Mouse (Mus musculus): ENCODE results near the gene Gatad2b. TPM values are rescaled to one million over a fixed set of nuclear protein-coding genes. Genes with fewer than 3 reads are reported as not detected.
A peak's percentile ranks its signal among the peaks of the same experiment; 100 is the strongest.
"Not testable (repeated sequence)": the region's sequence is repeated elsewhere in the genome, so short reads cannot be mapped to it uniquely, and the experiment has no call there.

Gene Gatad2b
- total RNA-seq, 2 experiments from 2014 or later = 58.3 to 59.4 TPM

- DNase-seq (ENCODE audit: low spot score) = no peak
Observed at GRCm38 (mm10) chr3:90294651-90295050, 1.7 kb downstream of the Gatad2b start.

DNA sequence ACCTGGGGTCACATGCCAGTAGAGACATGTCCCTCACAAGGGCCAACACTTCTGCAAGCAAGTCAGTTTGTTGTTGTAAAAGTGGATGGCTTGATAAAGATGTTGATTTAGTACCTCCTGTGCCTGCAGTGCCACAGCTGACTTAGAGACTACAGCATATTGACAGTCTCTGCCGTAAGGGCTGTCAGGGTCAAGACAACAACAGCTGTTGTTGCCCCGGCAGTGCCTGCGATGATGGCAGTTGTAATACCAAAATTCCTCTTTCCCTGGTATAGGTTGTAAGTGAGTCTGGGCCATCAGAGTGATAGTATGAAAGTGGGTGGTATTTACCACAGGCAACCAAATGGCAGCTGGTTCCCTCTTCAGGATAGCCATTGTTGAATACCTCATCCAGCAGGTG is 12.8 kb downstream of the Gatad2b start:
- DNase-seq (ENCODE audit: low spot score) = no peak

DNA sequence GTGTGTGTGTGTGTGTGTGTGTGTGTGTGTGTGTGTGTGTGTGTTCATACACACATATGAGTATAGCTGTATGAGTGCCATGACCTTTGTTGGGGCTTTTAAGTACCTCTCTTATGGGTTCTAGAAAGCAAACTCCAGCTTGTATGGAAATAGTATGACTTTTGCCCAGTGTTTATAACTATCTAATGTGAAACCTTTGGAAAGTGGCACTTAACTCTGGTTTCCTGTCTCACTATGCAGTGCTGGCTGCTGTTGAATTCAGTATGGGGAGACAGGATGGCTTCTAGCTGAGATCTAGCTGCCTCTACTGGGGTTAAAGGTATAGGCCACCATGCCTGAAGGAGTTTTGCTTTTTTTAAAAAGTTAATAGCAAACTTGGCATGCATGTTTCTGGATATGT is 16.6 kb downstream of the Gatad2b start:
- DNase-seq (ENCODE audit: low spot score) = no peak

- no peak for DNase-seq (ENCODE audit: low spot score)
Observed at GRCm38 (mm10) chr3:90313367-90313766, 20.4 kb downstream of the Gatad2b start.

GRCm38 (mm10) chr3:90314241-90314640 is 21.3 kb downstream of the Gatad2b start:
- no peak for DNase-seq (ENCODE audit: low spot score)

GRCm38 (mm10) chr3:90322289-90322688 is 29.3 kb downstream of the Gatad2b start:
- DNase-seq (ENCODE audit: low spot score) = no peak

DNA sequence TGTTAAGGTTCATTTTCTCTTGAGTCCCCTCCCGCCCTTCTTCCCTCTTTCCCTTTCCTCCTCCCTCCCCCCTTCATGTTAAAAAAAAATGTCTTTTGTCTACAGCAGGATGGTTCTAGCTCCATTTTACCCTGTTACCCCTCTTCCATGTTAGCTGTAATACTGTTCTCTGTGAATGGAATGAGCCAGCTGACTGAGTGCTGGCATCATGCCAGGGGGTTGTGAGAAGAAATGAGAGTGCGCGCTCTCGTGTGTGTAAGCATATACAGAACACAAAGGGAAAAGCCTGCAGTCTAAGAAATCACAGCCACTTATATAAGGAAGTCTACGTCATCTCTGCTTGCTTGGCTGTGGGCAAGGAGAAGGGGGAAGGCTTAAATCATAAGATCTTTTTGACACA is 30.1 kb downstream of the Gatad2b start:
- DNase-seq (ENCODE audit: low spot score) = peak; percentile 52

DNA sequence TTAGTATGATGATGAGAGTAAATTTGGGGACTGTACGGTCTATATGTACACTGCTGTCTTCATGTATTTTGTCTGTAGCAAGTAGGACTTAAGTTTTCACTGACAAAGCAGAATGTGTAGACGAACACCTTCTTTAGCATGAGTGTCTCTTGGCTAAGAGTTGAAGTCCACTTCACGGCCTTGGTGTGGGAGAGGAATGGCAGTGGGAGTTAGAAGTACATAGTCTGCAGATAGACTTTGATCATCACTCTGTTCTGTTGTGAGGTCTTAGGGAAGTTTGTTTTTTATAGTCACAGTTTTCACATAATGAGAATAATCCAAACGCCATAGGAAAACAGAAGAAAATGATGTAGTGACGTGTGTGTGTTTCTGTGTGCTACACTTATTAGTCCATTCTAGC is 39.5 kb downstream of the Gatad2b start:
- no peak for DNase-seq (ENCODE audit: low spot score)

GRCm38 (mm10) chr3:90335517-90335916 is 42.5 kb downstream of the Gatad2b start:
- DNase-seq (ENCODE audit: low spot score) = no peak

DNA sequence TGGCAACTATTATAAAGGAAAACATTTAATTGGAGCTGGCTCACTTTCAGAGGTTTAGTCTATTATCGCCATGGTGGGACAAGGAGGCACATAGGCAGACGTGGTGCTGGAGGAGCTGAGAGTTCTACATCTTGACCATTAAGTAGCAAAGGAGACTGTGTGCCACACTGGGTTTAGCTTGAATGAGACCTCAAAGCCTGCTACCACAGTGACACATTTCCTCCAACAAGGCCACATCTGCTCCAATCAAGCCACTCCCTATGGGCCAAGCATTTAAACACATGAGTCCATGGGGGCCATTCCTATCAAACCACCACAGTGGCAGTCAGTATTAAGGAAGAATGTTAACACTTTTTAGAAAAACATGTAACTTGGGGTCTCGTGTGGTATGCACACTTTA is 45.2 kb downstream of the Gatad2b start:
- no peak for DNase-seq (ENCODE audit: low spot score)

- no peak for DNase-seq (ENCODE audit: low spot score)
Observed at GRCm38 (mm10) chr3:90340177-90340576, 47.2 kb downstream of the Gatad2b start.

GRCm38 (mm10) chr3:90342853-90343252 is 49.9 kb downstream of the Gatad2b start:
- not testable (repeated sequence) for DNase-seq (ENCODE audit: low spot score)

- DNase-seq (ENCODE audit: low spot score) = no peak
Observed at GRCm38 (mm10) chr3:90347847-90348246, 54.9 kb downstream of the Gatad2b start.

DNA sequence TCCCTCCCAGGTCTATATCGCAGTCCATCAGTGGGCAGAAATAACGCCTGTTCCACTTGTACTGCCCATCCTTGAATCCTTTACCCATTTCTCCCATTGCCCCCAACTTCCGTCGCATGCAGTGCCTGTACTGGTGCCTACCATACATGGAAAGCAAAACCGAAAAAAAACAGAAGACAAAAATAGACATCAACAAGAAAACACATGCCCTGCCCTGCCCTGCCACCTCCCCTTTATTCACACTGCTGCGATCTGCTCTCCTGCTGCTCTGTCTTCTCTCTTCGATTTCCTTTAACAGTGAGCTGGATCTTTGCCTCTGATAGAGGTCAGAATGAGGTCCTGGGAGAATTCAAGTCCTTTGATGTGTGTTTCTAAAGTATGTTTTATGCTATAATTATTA is 65.0 kb downstream of the Gatad2b start:
- DNase-seq (ENCODE audit: low spot score) = no peak

DNA sequence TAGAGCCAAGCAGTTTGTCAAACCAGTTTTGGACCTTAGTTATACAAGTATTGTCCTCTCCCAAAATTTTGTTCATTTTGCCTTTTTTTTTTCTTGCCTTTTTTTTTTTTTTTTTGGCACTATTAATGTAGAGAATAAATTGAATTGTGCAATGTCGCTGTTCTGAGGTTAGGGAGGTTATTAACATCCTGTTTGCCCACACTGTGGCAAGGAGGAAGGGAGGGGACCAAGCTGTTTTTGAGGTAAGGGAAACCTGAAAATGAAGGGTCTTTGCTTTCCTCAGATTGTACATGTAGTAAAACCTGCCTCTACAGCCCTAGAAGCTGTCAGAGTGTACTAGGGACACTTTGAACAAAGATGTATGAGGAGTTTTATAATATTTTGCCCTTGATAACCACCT is 66.3 kb downstream of the Gatad2b start:
- no peak for DNase-seq (ENCODE audit: low spot score)

GRCm38 (mm10) chr3:90361476-90361875 is 68.5 kb downstream of the Gatad2b start:
- DNase-seq (ENCODE audit: low spot score) = no peak

- no peak for DNase-seq (ENCODE audit: low spot score)
Observed at GRCm38 (mm10) chr3:90362346-90362745, 69.4 kb downstream of the Gatad2b start.

DNA sequence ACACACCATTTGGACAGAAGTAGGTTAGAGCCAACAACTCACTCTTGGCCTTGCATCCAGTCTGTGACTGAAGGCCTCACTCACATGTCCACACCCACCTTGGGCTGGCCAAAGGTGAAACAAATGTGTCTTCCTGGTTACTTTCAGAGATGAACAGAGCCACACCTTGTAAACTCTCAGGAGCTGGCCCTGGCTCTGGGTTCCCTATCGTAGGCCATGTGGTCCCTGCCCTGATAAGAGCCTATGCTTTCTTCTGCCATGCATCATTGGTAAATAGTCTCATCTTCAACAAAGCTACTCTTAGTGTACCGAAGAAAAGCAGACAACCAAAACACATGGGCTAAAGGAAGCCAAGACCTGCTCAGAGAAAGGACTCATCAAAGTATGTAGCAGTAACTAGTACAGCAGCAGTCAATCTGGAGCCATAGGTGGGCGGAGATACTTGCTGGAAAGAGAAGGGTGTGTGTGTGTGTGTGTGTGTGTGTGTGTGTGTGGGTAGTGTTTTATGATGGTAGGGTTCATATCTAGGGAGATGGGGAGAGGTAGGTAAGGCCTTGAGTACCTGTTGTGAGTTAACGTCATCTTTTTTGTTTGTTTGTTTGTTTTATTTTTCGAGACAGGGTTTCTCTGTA is 74.1 kb downstream of the Gatad2b start:
- DNase-seq (ENCODE audit: low spot score) = no peak

DNA sequence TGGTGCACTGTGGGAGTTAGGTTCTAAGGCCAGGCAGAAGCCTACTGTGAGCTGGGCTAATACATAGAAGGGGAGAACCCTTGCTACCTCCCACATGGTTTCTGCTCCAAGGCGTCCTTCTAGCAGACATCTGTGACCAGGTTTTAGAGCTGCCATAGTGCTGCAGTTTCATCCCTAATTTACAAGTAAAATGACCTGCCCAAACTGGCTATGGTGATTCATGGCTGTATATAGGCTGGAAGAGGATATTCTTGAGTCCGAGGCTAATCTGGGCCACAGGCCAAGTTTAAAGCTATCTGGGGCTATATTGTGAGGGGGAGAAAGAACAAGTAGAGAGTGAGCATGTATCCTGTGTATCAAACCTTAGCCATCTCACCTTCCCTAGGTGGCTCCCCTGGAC is 76.1 kb downstream of the Gatad2b start:
- DNase-seq (ENCODE audit: low spot score) = no peak

- no peak for DNase-seq (ENCODE audit: low spot score)
Observed at GRCm38 (mm10) chr3:90371857-90372256, 78.9 kb downstream of the Gatad2b start.

DNA sequence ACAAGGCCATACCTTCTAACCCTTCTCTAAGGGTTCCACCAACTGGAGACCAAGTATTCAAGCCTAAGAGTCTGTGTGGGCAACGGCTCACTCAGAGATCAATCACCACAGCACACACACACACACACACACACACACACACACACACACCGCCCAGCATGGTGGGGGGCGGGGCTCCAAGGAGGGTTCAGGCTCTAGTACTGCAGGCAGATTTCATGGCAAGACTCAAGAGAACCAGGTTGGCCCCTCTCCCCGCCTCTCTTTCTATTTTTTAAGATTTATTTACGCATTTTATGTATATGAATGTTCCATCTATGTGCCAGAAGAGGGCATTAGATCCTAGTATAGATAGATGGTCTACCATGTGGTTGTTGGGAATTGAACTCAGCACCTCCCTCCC is 79.8 kb downstream of the Gatad2b start:
- no peak for DNase-seq (ENCODE audit: low spot score)

DNA sequence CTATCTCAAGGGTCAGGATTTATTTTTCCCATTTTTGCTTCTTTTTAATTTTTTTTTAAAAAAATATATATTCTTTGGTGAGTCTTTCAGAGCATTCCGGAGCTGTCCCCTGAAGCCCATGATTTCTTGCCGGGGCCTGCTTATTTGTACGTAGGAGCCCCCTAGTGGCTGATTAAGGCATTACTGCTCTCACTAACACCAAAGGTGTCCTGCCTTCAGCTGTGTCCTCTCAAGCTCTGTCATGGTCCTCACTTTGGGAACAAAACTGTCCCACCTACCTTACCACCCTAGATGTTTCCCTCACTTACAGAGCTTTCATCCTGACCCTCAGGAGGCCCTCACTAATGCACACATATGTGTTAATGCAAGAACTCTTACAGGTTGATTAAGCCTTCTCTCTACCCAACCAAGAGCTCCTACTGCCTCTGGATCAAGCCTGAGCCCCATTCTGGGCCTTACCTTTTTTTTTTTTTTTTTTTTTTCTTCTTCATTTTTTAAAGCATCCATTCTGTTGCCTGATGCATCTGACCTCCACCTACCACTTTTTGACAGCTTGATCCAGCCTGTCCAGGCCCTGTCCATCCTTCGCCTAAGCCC is 80.6 kb downstream of the Gatad2b start:
- DNase-seq (ENCODE audit: low spot score) = peak; percentile 86

DNA sequence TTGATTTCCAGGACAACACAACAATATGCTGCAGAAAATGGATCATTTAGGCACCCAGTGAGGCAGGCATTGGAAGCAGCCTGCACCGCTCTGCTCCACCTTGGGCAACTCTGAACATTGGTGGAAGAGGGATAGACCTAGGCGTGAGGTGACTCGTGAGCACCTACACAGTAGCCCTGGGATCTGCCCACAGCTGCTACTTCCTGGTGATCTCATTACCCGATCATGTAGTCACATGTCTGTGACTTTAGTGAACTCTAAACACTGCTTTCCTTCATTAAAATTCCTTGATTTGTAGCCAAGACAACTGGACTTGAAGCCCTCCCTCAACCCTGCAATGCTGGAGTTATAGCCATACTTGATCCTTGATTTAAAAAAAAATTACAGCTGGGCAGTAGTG is 81.4 kb downstream of the Gatad2b start:
- DNase-seq (ENCODE audit: low spot score) = no peak

Data from gastrocnemius, adult 18-20 months (tissue).